Mouse (Mus musculus) cortical plate, adult 2 months (tissue): ENCODE measurements at regions not wholly inside any gene's neighbourhood (a gene's known extent, or its start where the extent isn't known, plus 50 kb on each side); places are given as distances from the start of the nearest gene placed in this dataset.

Source experiments
- H3K27ac ChIP-seq: fragments of 200-500 bp; 2 replicates; pipeline ENCODE4 v1.5.1; 2012; ENCODE audit warnings: low read length, control low read depth, inconsistent platforms; ENCODE audit not compliant: insufficient read depth
- H3K4me1 ChIP-seq: fragments of 200-500 bp; 2 replicates; pipeline ENCODE4 v1.6.1; 2011; ENCODE audit warnings: low read length; ENCODE audit not compliant: control insufficient read depth, insufficient read depth
- H3K4me3 ChIP-seq: fragments of 200-500 bp; 2 replicates; pipeline ENCODE4 v1.5.1; 2011; ENCODE audit warnings: mild to moderate bottlenecking, low read length, control low read depth; ENCODE audit not compliant: insufficient read depth
- CTCF ChIP-seq: fragments of 200-500 bp; IDR thresholded peaks from 2 replicates; pipeline ENCODE4 v1.5.1; 2011; ENCODE audit warnings: mild to moderate bottlenecking, control low read depth, low read length; ENCODE audit not compliant: insufficient read depth; ENCODE audit errors: extremely low read depth
- POLR2A ChIP-seq: fragments of 200-500 bp; IDR thresholded peaks from 2 replicates; pipeline ENCODE4 v1.6.1; 2011; ENCODE audit warnings: mild to moderate bottlenecking, low read length, control low read depth; ENCODE audit not compliant: insufficient read depth; ENCODE audit errors: extremely low read depth

DNA sequence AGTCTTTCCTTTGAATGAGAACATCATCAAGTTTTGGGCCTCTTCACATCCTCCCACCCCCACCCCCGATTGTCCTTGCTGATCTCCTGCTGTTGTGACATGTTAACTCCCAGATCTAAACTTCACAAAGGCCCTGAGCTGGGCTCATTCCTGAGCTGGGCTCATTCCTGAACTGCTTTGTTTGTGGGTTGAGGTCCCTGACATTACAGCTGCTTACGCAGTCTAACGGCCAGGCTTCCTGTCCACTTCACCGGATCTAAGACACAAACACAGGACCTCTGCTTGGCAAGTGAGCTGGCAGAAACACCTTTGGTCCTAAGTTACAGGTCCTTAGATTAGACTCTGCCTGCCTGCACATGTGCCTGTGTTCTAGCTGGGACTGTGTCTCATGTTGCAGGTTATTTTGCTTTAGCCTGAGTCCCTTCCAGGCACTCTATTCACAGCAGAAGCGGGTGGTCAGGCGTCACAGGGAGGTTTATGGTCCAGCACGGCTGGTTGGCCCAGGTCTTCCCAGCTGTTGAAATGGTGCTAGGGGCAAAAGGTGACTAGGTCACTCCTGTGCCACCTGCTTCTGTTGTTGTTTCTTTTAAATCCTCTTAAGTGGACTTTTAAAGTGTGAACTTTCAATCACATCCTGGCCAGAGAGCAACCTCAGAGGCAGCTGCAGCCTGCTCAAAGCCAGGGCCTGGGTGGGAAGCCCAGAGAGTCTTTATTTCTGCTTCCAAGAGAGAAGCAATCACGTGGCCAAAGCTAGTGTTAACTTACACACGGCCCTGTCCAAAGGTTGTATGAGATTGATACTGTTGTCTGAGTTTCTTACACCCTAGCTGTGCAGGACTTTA is 79.1 kb downstream of the Foxb1 start:
- H3K4me1 ChIP-seq = no peaks in the 10 kb centered on the region
- TF ChIP-seq CTCF = no peak
- no peak for TF ChIP-seq POLR2A
- no peak overlapping the region for H3K27ac ChIP-seq
- H3K4me3 ChIP-seq = no peak overlapping the region

DNA sequence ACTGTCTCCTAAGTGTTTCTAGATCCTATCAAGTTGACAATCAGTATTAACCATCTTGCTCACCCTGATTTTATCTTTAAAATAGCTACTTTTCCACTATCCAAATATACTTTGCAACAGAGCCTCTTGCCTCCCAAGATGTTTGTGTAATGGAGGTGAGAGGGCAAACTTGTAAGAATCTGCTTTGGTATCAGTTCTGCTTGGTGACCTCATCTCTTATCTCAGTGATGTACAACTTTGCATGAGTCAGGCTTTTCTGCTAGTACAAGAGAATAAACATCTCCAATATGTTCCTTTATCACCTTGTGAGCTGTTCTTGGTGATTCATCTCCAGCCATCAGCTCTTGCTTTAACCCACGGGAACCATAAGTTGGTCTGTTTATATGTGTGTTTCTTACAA is 82.1 kb downstream of the Foxb1 start:
- Histone ChIP-seq H3K4me3 (no peak overlapping the region), H3K4me1 (no peaks in the 10 kb centered on the region), H3K27ac (no peak overlapping the region)
- TF ChIP-seq CTCF (no peak), POLR2A (no peak)

DNA sequence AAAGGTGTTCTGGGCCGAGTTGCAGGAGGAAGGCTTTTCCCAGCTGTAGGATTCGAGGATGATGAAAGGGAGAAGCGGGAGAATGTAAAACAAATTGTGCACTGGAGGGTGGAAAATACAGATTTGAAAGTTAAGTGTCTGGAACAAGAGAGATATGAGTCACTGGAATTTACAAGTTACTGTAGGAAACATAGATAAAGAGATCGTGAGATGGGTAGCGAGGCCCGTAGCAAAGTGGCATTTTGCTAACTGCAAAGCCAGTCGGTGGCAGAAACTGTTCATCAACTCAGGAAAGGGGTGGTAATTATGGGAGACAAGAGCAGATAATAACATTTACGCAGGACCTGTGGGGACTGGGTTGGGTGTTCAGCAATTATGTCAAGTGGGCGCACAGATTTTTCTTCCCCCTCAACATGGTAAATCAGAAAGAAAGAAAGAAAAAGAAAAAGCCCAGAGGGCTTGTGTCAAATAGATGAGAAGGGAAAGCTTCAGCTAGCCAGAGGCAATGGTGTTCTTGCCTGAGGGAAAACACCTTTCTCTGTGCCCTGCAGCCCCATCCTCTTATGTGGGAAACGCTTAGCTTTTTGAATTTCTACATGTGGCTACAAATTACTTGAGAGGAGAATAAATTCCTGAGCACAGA is 87.2 kb downstream of the Foxb1 start:
- no peak overlapping the region for H3K27ac ChIP-seq
- TF ChIP-seq CTCF (no peak), POLR2A (no peak)

DNA sequence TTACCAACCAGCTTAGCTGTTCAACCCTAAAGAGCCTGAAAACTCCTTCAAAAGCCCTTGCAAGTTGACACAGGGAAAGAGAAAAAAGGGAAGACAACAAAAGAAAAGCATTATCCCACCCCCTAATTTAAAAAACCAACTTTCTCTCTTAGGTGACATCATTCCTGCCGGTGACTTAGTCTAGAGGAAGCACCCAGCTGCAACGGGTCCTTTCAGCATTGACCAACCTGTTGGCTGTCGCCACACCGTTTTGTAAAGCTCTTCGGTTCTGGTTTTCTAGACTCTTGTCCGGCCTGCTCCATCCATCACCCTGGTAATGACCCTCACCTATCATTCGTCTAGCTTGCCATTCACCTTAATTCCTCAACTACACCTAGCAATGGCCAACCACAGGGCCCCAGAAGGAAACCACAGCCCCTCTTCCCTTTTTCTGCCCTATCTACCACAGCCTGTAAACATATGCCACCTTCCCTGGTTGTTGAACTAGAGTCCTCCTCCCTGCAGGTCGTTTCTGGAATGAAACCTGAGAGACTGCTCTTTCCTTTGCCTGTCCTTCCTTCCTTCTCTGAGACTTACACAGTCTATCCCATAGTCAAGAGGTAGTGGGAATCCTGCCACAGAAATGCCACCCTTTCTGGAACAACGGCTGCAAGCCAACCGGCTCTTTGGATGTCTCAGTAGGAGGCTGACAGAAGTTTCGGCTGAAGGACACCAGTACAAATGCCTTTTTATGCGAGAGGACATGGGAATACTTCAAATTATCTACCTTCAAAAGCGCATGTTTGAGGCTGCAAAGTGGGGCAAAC is 87.9 kb downstream of the Foxb1 start:
- no peak for TF ChIP-seq CTCF
- no peak for TF ChIP-seq POLR2A
- Histone ChIP-seq H3K27ac (no peak overlapping the region), H3K4me1 (no peaks in the 10 kb centered on the region), H3K4me3 (no peak overlapping the region)

More for the DNA sequence above, 87.2 kb downstream of the Foxb1 start:
- Histone ChIP-seq H3K4me3 (no peak overlapping the region), H3K4me1 (no peaks in the 10 kb centered on the region)

DNA sequence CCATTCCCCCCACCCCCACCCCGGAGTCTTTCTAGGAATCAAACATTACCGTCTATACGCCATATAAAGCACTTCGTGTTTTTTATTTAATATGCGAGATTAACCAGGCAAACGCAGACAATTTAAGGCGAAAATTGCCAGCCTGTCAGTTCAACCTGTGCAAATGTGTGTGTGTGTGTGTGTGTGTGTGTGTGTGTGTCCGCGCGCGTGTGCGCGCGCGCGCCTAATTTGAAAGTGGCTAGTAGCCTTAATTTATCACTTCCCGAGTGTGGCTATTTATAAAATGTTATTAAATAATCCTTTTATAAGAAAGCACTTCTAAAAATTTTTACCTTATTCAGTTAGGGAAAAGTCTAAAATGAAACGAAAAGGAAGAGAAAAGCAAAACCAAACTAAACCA is 89.5 kb downstream of the Foxb1 start:
- Histone ChIP-seq H3K4me3 (no peak overlapping the region), H3K4me1 (no peaks in the 10 kb centered on the region), H3K27ac (no peak overlapping the region)
- TF ChIP-seq CTCF (no peak), POLR2A (no peak)

DNA sequence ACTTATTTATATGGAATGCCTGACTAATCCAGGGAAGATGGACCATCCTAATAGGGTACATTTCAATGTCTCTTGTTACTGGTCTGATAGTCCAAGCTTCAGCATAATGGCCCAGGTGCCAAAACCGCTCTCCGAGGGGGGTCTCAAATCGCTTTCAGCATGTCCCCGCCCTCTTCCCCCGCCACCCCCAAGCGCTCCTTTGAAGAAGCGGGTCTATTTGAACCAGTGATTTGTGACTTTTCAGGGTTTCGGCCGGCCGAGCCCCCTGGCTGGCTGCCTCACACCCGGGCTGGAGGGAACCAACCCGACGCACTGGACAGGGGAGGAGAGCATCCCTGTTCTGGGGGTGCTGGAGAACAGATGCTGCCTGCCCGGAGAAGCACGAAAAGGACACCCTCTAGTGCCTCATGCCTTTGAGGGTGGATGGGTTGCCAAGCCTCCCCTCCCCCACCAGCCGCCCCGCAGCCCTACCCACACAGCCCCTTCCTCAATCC is 90.1 kb downstream of the Foxb1 start:
- H3K4me3 ChIP-seq = no peak overlapping the region
- H3K27ac ChIP-seq = no peak overlapping the region
- no peak for TF ChIP-seq CTCF
- TF ChIP-seq POLR2A = no peak
- H3K4me1 ChIP-seq = no peaks in the 10 kb centered on the region

DNA sequence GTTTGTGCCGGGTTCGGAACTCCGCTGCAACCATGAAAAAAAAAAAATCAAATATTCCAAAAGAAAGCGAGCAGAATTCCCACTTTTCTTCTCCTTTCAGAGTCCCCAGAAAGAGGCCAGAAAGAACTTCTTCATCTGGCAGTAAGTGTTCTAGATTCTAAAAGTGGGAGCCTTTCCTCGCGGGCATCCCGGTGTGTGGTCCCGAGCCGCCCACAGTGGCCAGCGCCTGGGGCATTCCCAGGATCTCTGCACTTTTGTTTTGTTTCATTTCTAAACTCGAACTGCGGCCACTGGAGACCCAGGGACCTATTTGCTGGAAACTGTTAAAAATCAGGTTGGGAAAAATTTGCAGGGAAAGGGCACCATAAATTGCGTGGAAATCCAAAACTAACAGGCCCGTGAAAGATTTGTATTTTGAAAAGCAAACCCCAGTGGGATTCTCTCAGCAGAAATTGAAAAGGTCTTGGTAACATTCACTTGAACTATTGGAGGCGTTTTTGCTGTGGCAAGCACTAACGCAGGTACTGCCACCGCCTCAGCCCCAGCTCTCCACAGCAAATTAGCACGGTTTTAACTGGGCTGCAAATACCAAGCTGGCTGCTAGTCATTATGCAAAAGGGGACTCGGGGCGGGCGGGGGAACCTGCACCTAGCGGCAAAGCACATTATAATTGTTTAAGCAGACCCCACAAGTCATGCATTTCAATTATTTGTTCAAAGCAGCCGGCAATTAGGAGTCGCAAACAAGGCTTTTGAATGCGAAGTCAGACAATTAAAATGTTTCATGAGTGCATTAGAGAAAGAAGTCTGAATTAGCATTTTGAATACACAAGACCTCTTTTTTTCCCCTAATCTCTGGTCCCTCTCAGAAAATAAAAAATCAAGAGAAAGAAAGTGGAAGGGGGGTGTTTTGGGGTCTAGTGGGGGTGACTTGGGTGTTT is 90.9 kb downstream of the Foxb1 start:
- TF ChIP-seq POLR2A (no peak), CTCF (no peak)
- H3K4me1 ChIP-seq = no peaks in the 10 kb centered on the region
- no peak overlapping the region for H3K27ac ChIP-seq
- no peak overlapping the region for H3K4me3 ChIP-seq

DNA sequence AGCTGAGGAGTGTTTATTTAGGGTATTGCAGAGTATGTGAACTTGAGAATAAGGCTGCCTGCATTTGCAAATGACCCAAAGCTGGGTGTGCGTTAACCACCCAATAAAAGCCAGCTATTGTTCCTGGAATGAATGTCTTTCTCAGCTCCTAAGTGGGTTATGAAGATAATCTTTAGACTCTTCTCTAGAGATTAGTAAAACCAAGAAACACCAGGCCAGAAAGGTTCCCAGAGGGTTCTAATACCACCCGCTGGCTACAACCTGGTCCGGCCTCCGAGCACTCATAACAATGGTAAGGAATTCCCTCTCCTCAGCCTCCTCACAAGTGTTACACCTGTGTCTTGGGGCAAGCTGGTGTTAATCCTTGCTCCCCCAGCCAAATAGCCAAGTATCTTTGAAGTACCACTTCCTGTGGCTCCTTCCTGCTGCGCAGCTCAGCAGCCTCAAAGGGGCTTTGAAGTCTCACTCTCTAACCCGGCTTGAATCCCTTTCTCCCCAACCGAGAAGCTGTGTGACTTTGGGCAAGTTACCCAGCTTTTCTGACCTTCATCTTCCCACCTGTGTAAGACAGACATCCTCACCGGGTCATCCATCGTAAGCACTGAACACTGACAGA is 92.2 kb downstream of the Foxb1 start:
- Histone ChIP-seq H3K4me3 (no peak overlapping the region), H3K4me1 (no peaks in the 10 kb centered on the region), H3K27ac (no peak overlapping the region)
- TF ChIP-seq CTCF = no peak
- TF ChIP-seq POLR2A = no peak
